Mouse (Mus musculus) spleen, adult 12 weeks (tissue): ENCODE results near the gene Ptprn2.
"Not testable (repeated sequence)": the region's sequence is repeated elsewhere in the genome, so short reads cannot be mapped to it uniquely, and the experiment has no call there.

ENCODE experiments used
- DNase-seq: peaks from one replicate; pipeline ENCODE4 v3.0.0; 2022; ENCODE audit warnings: low spot score

The Ptprn2 gene

GRCm38 (mm10) chr12:116515824-116516223 lies 30.3 kb downstream of the Ptprn2 start:
- no peak for DNase-seq

GRCm38 (mm10) chr12:116528861-116529260 lies 43.3 kb downstream of the Ptprn2 start:
- no peak for DNase-seq

- DNase-seq: no peak
These were observed 47.8 kb downstream of the Ptprn2 start for GRCm38 (mm10) chr12:116533281-116533680.

GRCm38 (mm10) chr12:116539305-116539704 lies 53.8 kb downstream of the Ptprn2 start:
- no peak for DNase-seq

- no peak for DNase-seq
These were observed 55.1 kb downstream of the Ptprn2 start for GRCm38 (mm10) chr12:116540608-116541007.

GRCm38 (mm10) chr12:116550031-116550430 lies 64.5 kb downstream of the Ptprn2 start:
- DNase-seq: no peak

- no peak for DNase-seq
These were observed 66.0 kb downstream of the Ptprn2 start for GRCm38 (mm10) chr12:116551516-116551915.

- DNase-seq: no peak
These were observed 66.8 kb downstream of the Ptprn2 start for GRCm38 (mm10) chr12:116552306-116552705.

GRCm38 (mm10) chr12:116553361-116553760 lies 67.8 kb downstream of the Ptprn2 start:
- no peak for DNase-seq

- DNase-seq: no peak
These were observed 70.4 kb downstream of the Ptprn2 start for GRCm38 (mm10) chr12:116555964-116556363.

- no peak for DNase-seq
These were observed 78.9 kb downstream of the Ptprn2 start for GRCm38 (mm10) chr12:116564441-116564840.

GRCm38 (mm10) chr12:116566672-116567071 lies 81.2 kb downstream of the Ptprn2 start:
- DNase-seq: no peak

GRCm38 (mm10) chr12:116567170-116567569 lies 81.7 kb downstream of the Ptprn2 start:
- DNase-seq: no peak

- no peak for DNase-seq
These were observed 84.0 kb downstream of the Ptprn2 start for GRCm38 (mm10) chr12:116569568-116569967.

GRCm38 (mm10) chr12:116574102-116574501 lies 88.6 kb downstream of the Ptprn2 start:
- DNase-seq: no peak

- DNase-seq: no peak
These were observed 89.2 kb downstream of the Ptprn2 start for GRCm38 (mm10) chr12:116574720-116575119.

GRCm38 (mm10) chr12:116577917-116578316 lies 92.4 kb downstream of the Ptprn2 start:
- not testable (repeated sequence) for DNase-seq

- no peak for DNase-seq
These were observed 95.5 kb downstream of the Ptprn2 start for GRCm38 (mm10) chr12:116580827-116581544.

- no peak for DNase-seq
These were observed 96.3 kb downstream of the Ptprn2 start for GRCm38 (mm10) chr12:116581864-116582263.

GRCm38 (mm10) chr12:116582829-116583228 lies 97.3 kb downstream of the Ptprn2 start:
- DNase-seq: no peak

GRCm38 (mm10) chr12:116585001-116585400 lies 99.5 kb downstream of the Ptprn2 start:
- no peak for DNase-seq

GRCm38 (mm10) chr12:116586167-116586566 lies 100.6 kb downstream of the Ptprn2 start:
- no peak for DNase-seq

- no peak for DNase-seq
These were observed 102.0 kb downstream of the Ptprn2 start for GRCm38 (mm10) chr12:116587548-116587947.

- no peak for DNase-seq
These were observed 104.6 kb downstream of the Ptprn2 start for GRCm38 (mm10) chr12:116590076-116590475.
